Mouse (Mus musculus) bone marrow, adult 2 months (tissue): ENCODE measurements around the gene Gp5.

Experiments used
- CTCF ChIP-seq: fragments of 200-500 bp; IDR thresholded peaks from 2 replicates; pipeline ENCODE4 v1.5.1; 2011; ENCODE audit warnings: low read length, control low read depth; ENCODE audit not compliant: control insufficient read depth, insufficient read depth
- POLR2A ChIP-seq: fragments of 200-500 bp; IDR thresholded peaks from 2 replicates; pipeline ENCODE4 v1.6.1; 2011; ENCODE audit warnings: low read depth, mild to moderate bottlenecking, control low read depth, low read length, borderline replicate concordance; ENCODE audit not compliant: control insufficient read depth

DNA sequence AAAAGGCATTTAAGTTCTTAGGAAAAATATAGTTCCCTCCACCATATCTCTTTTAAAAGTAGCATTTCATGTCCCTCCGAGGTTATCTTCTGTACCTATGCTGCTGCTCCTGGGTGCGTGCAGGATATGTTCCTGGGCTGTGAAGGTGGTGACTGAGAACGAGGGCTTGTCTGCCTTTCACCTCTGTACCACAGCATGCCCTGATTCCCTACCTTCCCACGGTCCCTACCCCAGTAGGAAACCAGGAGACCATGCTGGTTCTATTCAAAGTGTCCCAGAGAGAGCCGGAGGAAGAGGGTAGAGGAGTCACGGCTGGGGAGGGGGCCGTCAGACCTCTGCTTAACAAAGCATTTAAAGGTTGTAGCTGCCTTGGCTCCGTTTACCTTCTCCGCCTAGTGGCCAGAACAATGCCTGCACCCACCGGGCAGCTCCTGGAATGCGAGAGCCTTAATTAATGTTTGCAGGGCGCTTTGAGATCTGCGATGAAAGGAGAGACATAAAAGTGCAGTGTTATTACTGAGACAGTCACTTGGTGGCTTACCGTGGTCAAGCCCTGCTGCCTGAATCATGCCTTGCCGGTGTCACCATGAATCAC, 26.7 kb downstream of the Gp5 start:
- TF ChIP-seq CTCF: peak; percentile 60
- TF ChIP-seq POLR2A: no peak
